Mouse (Mus musculus) CH12.LX (cell line): Measurements from ENCODE around the gene Cisd3. TPM values are rescaled to one million over a fixed set of nuclear protein-coding genes. Genes with fewer than 3 reads are reported as not detected.

Experiments
- DNase-seq: peaks from one replicate; pipeline ENCODE4 v3.0.0-alpha.2; 2013; ENCODE audit errors: extremely low read depth
- H3K27ac ChIP-seq: 2 replicates; pipeline ENCODE4 v1.5.1; 2012; ENCODE audit warnings: low read depth, mild to moderate bottlenecking, control low read depth, moderate library complexity; ENCODE audit not compliant: insufficient read depth
- H3K27me3 ChIP-seq: replicated peaks from 2 replicates; pipeline ENCODE3; 2012; ENCODE audit warnings: inconsistent platforms
- H3K36me3 ChIP-seq, 2 experiments: replicated peaks in 1 of 2; 2 replicates each; pipeline versions ENCODE3 to v1.6.1; 2012; ENCODE audit warnings: inconsistent platforms in 1 of 2, low read length in 1 of 2, mild to moderate bottlenecking in 1 of 2, mixed read lengths in 1 of 2, moderate library complexity in 1 of 2; ENCODE audit not compliant: control insufficient read depth in 1 of 2, insufficient read depth in 1 of 2
- H3K4me1 ChIP-seq, 2 experiments: 2 replicates each; pipeline ENCODE4 v1.6.1; 2012; ENCODE audit warnings: inconsistent platforms in 1 of 2, moderate library complexity in 1 of 2; ENCODE audit not compliant: insufficient read depth in 2 of 2, control insufficient read depth in 1 of 2
- H3K4me2 ChIP-seq: 2 replicates; pipeline ENCODE4 v1.6.1; 2012; ENCODE audit warnings: low read depth, mild to moderate bottlenecking, control low read depth; ENCODE audit not compliant: poor library complexity, insufficient read depth, severe bottlenecking
- H3K4me3 ChIP-seq, 3 experiments: fragments of 150-350 bp in 1 of 3; sonication (generic) in 1 of 3; replicated peaks in 1 of 3; 2 replicates each; pipeline versions ENCODE3 to v1.5.1; 2011 to 2012; ENCODE audit warnings: low read depth in 2 of 3, low read length in 2 of 3, mild to moderate bottlenecking in 2 of 3, moderate library complexity in 2 of 3, control low read depth in 1 of 3, improper control_type of control experiment in 1 of 3, inconsistent platforms in 1 of 3, mixed read lengths in 1 of 3; ENCODE audit not compliant: poor library complexity in 1 of 3
- H3K79me2 ChIP-seq: replicated peaks from 2 replicates; pipeline ENCODE4 v1.6.1; 2012; ENCODE audit warnings: mild to moderate bottlenecking, moderate library complexity; ENCODE audit not compliant: control insufficient read depth, poor library complexity, insufficient read depth, severe bottlenecking; ENCODE audit errors: extremely low read depth
- H3K9ac ChIP-seq: 2 replicates; pipeline ENCODE4 v1.6.1; 2012; ENCODE audit warnings: low read depth, mild to moderate bottlenecking, control low read depth, moderate library complexity; ENCODE audit not compliant: insufficient read depth
- H3K9me3 ChIP-seq: replicated peaks from 2 replicates; pipeline ENCODE3; 2012; ENCODE audit warnings: low read length, inconsistent platforms, mixed read lengths
- CHD1 ChIP-seq: IDR thresholded peaks from 2 replicates; pipeline ENCODE4 v1.6.1; 2012; ENCODE audit warnings: low read depth, low read length, improper control_type of control experiment, inconsistent platforms
- CHD2 ChIP-seq: IDR thresholded peaks from 2 replicates; pipeline ENCODE4 v1.6.1; 2011; ENCODE audit warnings: low read length, improper control_type of control experiment
- ELF1 ChIP-seq: IDR thresholded peaks from 2 replicates; pipeline ENCODE4 v1.6.1; 2014; ENCODE audit warnings: low read depth, mild to moderate bottlenecking, inconsistent platforms, low read length, improper control_type of control experiment
- ETS1 ChIP-seq: conservative IDR thresholded peaks from 2 replicates; pipeline ENCODE4 v1.6.1; 2012; ENCODE audit warnings: low read depth, mild to moderate bottlenecking, inconsistent platforms, low read length, improper control_type of control experiment, moderate library complexity
- GABPA ChIP-seq: IDR thresholded peaks from 2 replicates; pipeline ENCODE4 v1.6.1; 2012; ENCODE audit warnings: low read depth, low read length, improper control_type of control experiment, inconsistent platforms; ENCODE audit not compliant: insufficient replicate concordance
- IRF4 ChIP-seq: IDR thresholded peaks from 2 replicates; pipeline ENCODE4 v1.6.1; 2014; ENCODE audit warnings: low read depth, mild to moderate bottlenecking, inconsistent platforms, low read length, improper control_type of control experiment
- JUND ChIP-seq: conservative IDR thresholded peaks from 2 replicates; pipeline ENCODE4 v1.6.1; 2011; ENCODE audit warnings: low read depth, low read length, improper control_type of control experiment
- MAFK ChIP-seq: IDR thresholded peaks from 2 replicates; pipeline ENCODE4 v1.6.1; 2011; ENCODE audit warnings: low read length, improper control_type of control experiment; ENCODE audit not compliant: insufficient replicate concordance
- MEF2A ChIP-seq: IDR thresholded peaks from 2 replicates; pipeline ENCODE4 v1.6.1; 2014; ENCODE audit warnings: low read depth, mild to moderate bottlenecking, inconsistent platforms, low read length, improper control_type of control experiment, borderline replicate concordance
- MYC ChIP-seq: IDR thresholded peaks from 2 replicates; pipeline ENCODE4 v1.6.1; 2011; ENCODE audit warnings: low read depth, mild to moderate bottlenecking, improper control_type of control experiment, low read length
- NELFE ChIP-seq: IDR thresholded peaks from 2 replicates; pipeline ENCODE4 v1.6.1; 2011; ENCODE audit warnings: low read depth, low read length, improper control_type of control experiment
- NRF1 ChIP-seq: IDR thresholded peaks from 2 replicates; pipeline ENCODE4 v1.6.1; 2014; ENCODE audit warnings: low read depth, mild to moderate bottlenecking, inconsistent platforms, low read length, improper control_type of control experiment, moderate library complexity
- POLR2A ChIP-seq: IDR thresholded peaks from 2 replicates; pipeline ENCODE4 v1.6.1; 2011; ENCODE audit warnings: low read depth, mild to moderate bottlenecking, improper control_type of control experiment, low read length
- POLR2AphosphoS2 ChIP-seq: IDR thresholded peaks from 2 replicates; pipeline ENCODE4 v1.6.1; 2011; ENCODE audit warnings: low read depth, low read length, improper control_type of control experiment
- RCOR1 ChIP-seq: conservative IDR thresholded peaks from 2 replicates; pipeline ENCODE4 v1.6.1; 2012; ENCODE audit warnings: low read depth, mild to moderate bottlenecking, inconsistent platforms, low read length, improper control_type of control experiment
- SIN3A ChIP-seq: IDR thresholded peaks from 2 replicates; pipeline ENCODE4 v1.6.1; 2012; ENCODE audit warnings: low read length, improper control_type of control experiment, inconsistent platforms
- TBP ChIP-seq: conservative IDR thresholded peaks from 2 replicates; pipeline ENCODE4 v1.6.1; 2011; ENCODE audit warnings: low read depth, low read length, improper control_type of control experiment
- TCF12 ChIP-seq: IDR thresholded peaks from 2 replicates; pipeline ENCODE4 v1.6.1; 2014; ENCODE audit warnings: low read depth, mild to moderate bottlenecking, inconsistent platforms, low read length, improper control_type of control experiment
- USF2 ChIP-seq: conservative IDR thresholded peaks from 2 replicates; pipeline ENCODE4 v1.6.1; 2011; ENCODE audit warnings: low read depth, low read length, improper control_type of control experiment
- ZC3H11A ChIP-seq: IDR thresholded peaks from 2 replicates; pipeline ENCODE4 v1.6.1; 2012; ENCODE audit warnings: low read depth, mild to moderate bottlenecking, inconsistent platforms, low read length, improper control_type of control experiment
- ZNF384 ChIP-seq: IDR thresholded peaks from 2 replicates; pipeline ENCODE4 v1.6.1; 2012; ENCODE audit warnings: low read depth, low read length, improper control_type of control experiment, inconsistent platforms
- dilution Hi-C: fragments of 300-500 bp; cut with MboI; formaldehyde crosslinking; loops from 2 replicates; pipeline ENCODE4 v1.14.3; 2020; ENCODE audit warnings: low sequenced_read_pairs; ENCODE audit not compliant: extremely low pct_unique_long_range_greater_than_20kb, extremely low pct_ligation_motif_present
- in situ Hi-C: fragments of 300-500 bp; cut with MboI; formaldehyde crosslinking; loops from 3 replicates; pipeline ENCODE4 v1.14.3; 2019; ENCODE audit warnings: low sequenced_read_pairs, low pct_ligation_motif_present, low pct_unique_long_range_greater_than_20kb, mixed read lengths
- polyA plus RNA-seq: library from polyadenylated mRNA; unstranded; fragments of >175 nt; gene quantifications from 2 replicates; pipeline ENCODE4 v1.2.1, GENCODE M21; 2012; ENCODE audit warnings: low read depth; ENCODE audit not compliant: insufficient read length
- total RNA-seq, 2 experiments: library from RNA; depleted of rRNA; stranded (reverse); fragments of 300-350 nt in 1 of 2; fragments of >200 nt in 1 of 2; gene quantifications; 2 replicates each; pipeline ENCODE4 v1.2.3; 2012 to 2014

Cisd3 gene
- total and polyA plus RNA-seq, 3 experiments = 66.1 to 221 (median 141) TPM

DNA sequence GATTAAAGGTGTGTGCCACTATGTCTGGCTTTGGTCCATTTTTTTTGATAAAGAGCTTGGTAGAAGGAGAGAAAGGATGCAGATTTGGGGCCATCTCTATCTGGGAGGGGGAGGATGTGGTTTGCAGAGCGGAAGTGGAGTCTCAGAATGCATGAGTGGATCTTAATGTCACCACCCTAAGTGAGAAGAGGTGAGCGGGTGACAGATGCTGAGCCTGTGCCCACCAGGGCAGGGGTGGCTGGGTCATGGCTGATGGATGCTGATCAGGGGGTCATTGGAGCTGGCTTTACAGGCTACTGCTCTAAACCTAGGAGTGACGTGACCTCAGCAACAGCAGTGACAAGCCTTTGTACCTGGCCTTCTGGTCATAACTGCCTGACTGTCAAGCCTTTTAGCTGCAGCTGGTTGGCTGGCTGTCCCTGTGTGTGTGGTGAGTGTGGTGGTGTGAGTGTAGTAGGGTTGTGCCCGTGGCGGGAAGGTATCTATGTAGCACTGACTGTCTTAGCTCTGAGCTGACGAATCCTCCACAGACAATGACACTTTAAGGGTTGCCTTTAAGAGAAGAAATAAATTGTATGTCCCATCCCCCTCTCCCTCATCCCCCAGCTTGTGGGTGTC is 1.5 kb upstream of the Cisd3 start:
- no peaks in the 10 kb centered on the region for H3K27me3 ChIP-seq
- in situ Hi-C loops = no loop called here
- peak; percentile 84 for DNase-seq
- H3K4me3 ChIP-seq = peak overlapping the region in 1 of 3 experiments; percentile 12
- no peak overlapping the region for H3K9ac ChIP-seq
- peaks cover 38 to 62% of the 10 kb centered on the region in 2 experiments for H3K36me3 ChIP-seq
- H3K27ac ChIP-seq = peak overlapping the region; percentile 79
- H3K9me3 ChIP-seq = no peaks in the 10 kb centered on the region
- peak overlapping the region; percentile 5; the same call in 1 of the 2 replicates for H3K4me2 ChIP-seq
- peaks cover 6% of the 10 kb centered on the region; the same call in 1 of the 2 replicates for H3K79me2 ChIP-seq
- peaks cover 28 to 53% of the 10 kb centered on the region in 2 experiments for H3K4me1 ChIP-seq
- TF ChIP-seq ETS1 (0 out of 2 replicates have a peak, but pooled peaks have one; percentile 6), ELF1 (0 out of 2 replicates have a peak, but pooled peaks have one; percentile 15), ZNF384 (peak; percentile 55; the same call in 1 of the 2 replicates), CHD1 (0 out of 2 replicates have a peak, but pooled peaks have one; percentile 20), POLR2A (peak; percentile 27), NRF1 (no peak), NELFE (no peak), IRF4 (0 out of 2 replicates have a peak, but pooled peaks have one; percentile 28)
- dilution Hi-C loops = no loop called here

DNA sequence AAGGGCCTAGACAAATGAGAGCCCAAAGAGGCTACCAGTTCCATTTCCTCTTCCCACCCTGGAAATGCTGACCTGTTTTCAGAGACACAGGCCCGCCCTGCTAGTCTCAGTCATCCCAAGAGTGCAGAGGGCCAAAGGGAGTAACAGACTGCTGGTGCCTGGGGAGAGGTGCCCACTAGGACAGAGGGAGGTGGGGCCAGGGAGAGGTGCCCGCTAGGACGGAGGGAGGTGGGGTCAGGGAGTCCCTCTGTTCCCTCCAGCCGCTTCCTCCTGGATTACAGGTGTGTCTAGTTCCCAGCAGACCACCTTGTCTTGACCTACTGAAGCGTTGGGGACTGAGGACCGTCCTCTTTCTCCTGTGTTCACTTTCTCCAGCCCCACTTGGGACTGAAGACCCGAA is 860 bp upstream of the Cisd3 start:
- Histone ChIP-seq H3K27ac (peak overlapping the region; percentile 79), H3K36me3 (peaks cover 38 to 60% of the 10 kb centered on the region in 2 experiments), H3K4me3 (no peak overlapping the region), H3K9ac (no peak overlapping the region), H3K9me3 (no peaks in the 10 kb centered on the region), H3K27me3 (no peaks in the 10 kb centered on the region), H3K4me1 (peaks cover 28 to 56% of the 10 kb centered on the region in 2 experiments), H3K79me2 (peaks cover 6% of the 10 kb centered on the region; the same call in 1 of the 2 replicates), H3K4me2 (no peak overlapping the region)
- in situ Hi-C loops (no loop called here), dilution Hi-C loops (no loop called here)
- no peak for TF ChIP-seq JUND
- TF ChIP-seq CHD2 = no peak
- no peak for TF ChIP-seq ELF1
- no peak for TF ChIP-seq RCOR1
- TF ChIP-seq ZNF384 = no peak
- 0 out of 2 replicates have a peak, but pooled peaks have one; percentile 16 for TF ChIP-seq CHD1
- TF ChIP-seq MYC = no peak
- TF ChIP-seq SIN3A = 0 out of 2 replicates have a peak, but pooled peaks have one; percentile 22
- TF ChIP-seq ZC3H11A = no peak
- TF ChIP-seq POLR2A = 0 out of 2 replicates have a peak, but pooled peaks have one; percentile 11
- no peak for TF ChIP-seq TBP
- no peak for TF ChIP-seq TCF12
- TF ChIP-seq USF2 = no peak
- TF ChIP-seq NRF1 = no peak
- no peak for TF ChIP-seq GABPA
- no peak for TF ChIP-seq MAFK
- no peak for TF ChIP-seq MEF2A
- TF ChIP-seq IRF4 = no peak
- TF ChIP-seq POLR2AphosphoS2 = no peak
- peak; percentile 45 for DNase-seq
